Mouse (Mus musculus) C2C12 (cell line): ENCODE measurements around the gene Pum3. TPM values are rescaled to one million over a fixed set of nuclear protein-coding genes. Genes with fewer than 3 reads are reported as not detected.
A peak's percentile ranks its signal among the peaks of the same experiment; 100 is the strongest.

Experiments
- H3K27me3 ChIP-seq: one replicate; pipeline ENCODE4 v1.6.1; 2011; ENCODE audit not compliant: control insufficient read depth, insufficient read depth, insufficient read length
- H3K36me3 ChIP-seq: one replicate; pipeline ENCODE4 v1.6.1; 2011; ENCODE audit not compliant: control insufficient read depth, insufficient read depth
- H3K4me3 ChIP-seq: one replicate; pipeline ENCODE4 v1.5.1; 2011; ENCODE audit warnings: mild to moderate bottlenecking, control low read depth; ENCODE audit not compliant: poor library complexity, insufficient read depth, severe bottlenecking
- H3K79me2 ChIP-seq: one replicate; pipeline ENCODE4 v1.6.1; 2011; ENCODE audit not compliant: control insufficient read depth, insufficient read depth
- H3K79me3 ChIP-seq: one replicate; pipeline ENCODE4 v1.6.1; 2011; ENCODE audit warnings: low read depth, control low read depth
- H3ac ChIP-seq: one replicate; pipeline ENCODE3; 2011; ENCODE audit warnings: low read depth; ENCODE audit not compliant: control insufficient read depth, insufficient read length
- CEBPB ChIP-seq: IDR thresholded peaks from one replicate; pipeline ENCODE4 v1.6.1; 2011; ENCODE audit warnings: low read depth, mild to moderate bottlenecking, control low read depth, moderate library complexity
- CTCF ChIP-seq: IDR thresholded peaks from one replicate; pipeline ENCODE4 v1.5.1; 2011; ENCODE audit not compliant: control insufficient read depth, insufficient read depth, insufficient read length
- FOSL1 ChIP-seq: IDR thresholded peaks from one replicate; pipeline ENCODE4 v1.8.0; 2011; ENCODE audit warnings: mild to moderate bottlenecking, low read length; ENCODE audit not compliant: poor library complexity, insufficient read depth, severe bottlenecking
- MAX ChIP-seq: IDR thresholded peaks from one replicate; pipeline ENCODE4 v1.6.1; 2011; ENCODE audit warnings: mild to moderate bottlenecking, control low read depth
- MYOD1 ChIP-seq: IDR thresholded peaks from one replicate; pipeline ENCODE4 v1.6.1; 2011; ENCODE audit warnings: low read depth; ENCODE audit not compliant: control insufficient read depth, insufficient read length
- MYOG ChIP-seq: IDR thresholded peaks from one replicate; pipeline ENCODE4 v1.6.1; 2011; ENCODE audit not compliant: control insufficient read depth, insufficient read length; ENCODE audit errors: extremely low read depth
- USF1 ChIP-seq: IDR thresholded peaks from one replicate; pipeline ENCODE4 v1.6.1; 2011; ENCODE audit warnings: low read depth, mild to moderate bottlenecking, control low read depth, moderate library complexity
- polyA plus RNA-seq: library from polyadenylated mRNA; unstranded; fragments of >200 nt; fragmentation: generic; extraction: Trizol; gene quantifications from one replicate; pipeline ENCODE4 v1.2.1, GENCODE M21; 2012; ENCODE audit warnings: missing spikeins

Pum3 gene
- polyA plus RNA-seq, 1 experiment: 55.0 TPM

DNA sequence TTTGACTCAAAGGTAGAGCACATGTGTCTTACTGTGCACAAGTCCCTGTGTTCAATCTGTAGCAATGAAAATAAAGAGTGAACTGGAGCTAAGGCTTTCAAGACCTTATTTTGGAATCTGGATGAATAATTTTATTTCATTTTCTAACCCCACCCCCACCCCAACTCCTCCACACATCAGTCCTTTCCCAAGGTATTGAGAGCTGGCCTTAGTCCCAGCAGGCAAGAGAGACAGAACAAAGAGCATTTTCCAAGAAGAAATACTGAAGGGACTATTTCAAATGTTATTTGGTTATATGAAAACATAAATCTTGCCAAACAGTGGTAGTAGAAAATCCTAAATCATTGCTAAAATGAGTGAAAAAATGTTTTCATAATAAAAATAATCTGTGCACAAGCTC, 69.2 kb downstream of the Pum3 start:
- TF ChIP-seq FOSL1: no peak
- no peak for TF ChIP-seq CTCF
- TF ChIP-seq USF1: no peak
- no peak for TF ChIP-seq MYOG
- no peak for TF ChIP-seq MYOD1
- TF ChIP-seq MAX: no peak
- no peak for TF ChIP-seq CEBPB
- H3K36me3 ChIP-seq: no peaks in the 10 kb centered on the region
- H3K27me3 ChIP-seq: no peaks in the 10 kb centered on the region
- no peaks in the 10 kb centered on the region for H3K79me3 ChIP-seq
- no peaks in the 10 kb centered on the region for H3K79me2 ChIP-seq
- H3ac ChIP-seq: no peak overlapping the region
- H3K4me3 ChIP-seq: no peak overlapping the region

DNA sequence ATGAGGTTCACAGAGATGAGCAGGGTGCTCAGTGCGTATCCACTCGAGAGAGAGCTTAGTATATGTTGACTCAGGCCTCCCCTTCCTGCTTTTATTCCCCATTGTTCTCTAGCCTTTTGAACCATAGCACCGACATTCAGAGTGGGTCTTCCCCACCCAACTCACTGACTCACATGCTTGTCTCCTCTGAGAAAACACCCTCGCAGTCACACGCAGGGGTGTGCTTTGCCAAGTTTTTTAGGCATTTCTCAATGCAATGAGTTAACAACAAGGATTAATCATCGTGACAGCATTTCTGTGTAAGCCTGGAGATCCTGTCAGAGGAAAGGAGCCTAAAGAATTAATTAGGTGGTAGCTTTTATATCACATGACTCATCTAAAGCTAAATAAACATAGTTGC, 77.9 kb downstream of the Pum3 start:
- Histone ChIP-seq H3K36me3 (no peaks in the 10 kb centered on the region), H3K27me3 (no peaks in the 10 kb centered on the region), H3K79me2 (no peaks in the 10 kb centered on the region), H3K79me3 (no peaks in the 10 kb centered on the region), H3K4me3 (no peak overlapping the region), H3ac (peak overlapping the region; percentile 32)
- TF ChIP-seq CEBPB: peak; percentile 80
- no peak for TF ChIP-seq MYOG
- TF ChIP-seq MYOD1: no peak
- peak; percentile 12 for TF ChIP-seq USF1

DNA sequence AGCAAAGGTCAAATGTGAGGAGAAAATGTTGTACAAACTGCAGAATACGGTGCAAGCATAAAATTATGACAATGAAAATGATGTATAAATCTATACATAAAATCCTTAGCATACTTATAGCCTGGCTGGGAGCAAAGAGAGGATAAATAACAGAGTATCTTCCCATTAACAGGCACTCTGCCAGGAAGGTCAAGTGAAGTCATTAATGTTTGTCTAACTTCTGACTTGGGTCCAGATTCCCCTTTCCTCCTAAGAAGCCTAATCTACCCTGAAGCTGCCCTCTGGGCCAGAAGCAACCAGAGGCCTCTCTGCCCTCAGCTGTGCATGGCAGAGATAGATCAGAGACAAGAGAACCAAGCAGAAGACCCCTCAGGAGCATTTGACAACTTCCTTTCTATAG, 83.1 kb downstream of the Pum3 start:
- H3K4me3 ChIP-seq: no peak overlapping the region

More for the DNA sequence above, 83.1 kb downstream of the Pum3 start:
- no peaks in the 10 kb centered on the region for H3K79me2 ChIP-seq
- no peaks in the 10 kb centered on the region for H3K36me3 ChIP-seq
- TF ChIP-seq USF1 (no peak), MYOG (no peak), CEBPB (no peak), MYOD1 (no peak), FOSL1 (no peak), MAX (no peak), CTCF (no peak)
- H3K27me3 ChIP-seq: no peaks in the 10 kb centered on the region
- H3ac ChIP-seq: no peak overlapping the region
- H3K79me3 ChIP-seq: no peaks in the 10 kb centered on the region

Other genes with a start within 250 kb of the Pum3 start
- gene Vldlr, start 213.3 kb downstream of the Pum3 start, polyA plus RNA-seq: 0.21 TPM
- gene Kcnv2, start 107.2 kb downstream of the Pum3 start, polyA plus RNA-seq: not detected